Mouse (Mus musculus) small intestine, adult 2 months (tissue): ENCODE data around the gene Ets1. TPM values are rescaled to one million over a fixed set of nuclear protein-coding genes. Genes with fewer than 3 reads are reported as not detected.

Experiments
- H3K27ac ChIP-seq: fragments of 200-500 bp; 2 replicates; pipeline ENCODE4 v1.5.1; 2012; ENCODE audit warnings: low read depth, low read length, control low read depth, inconsistent platforms; ENCODE audit not compliant: insufficient read depth
- H3K27me3 ChIP-seq: fragments of 200-500 bp; 2 replicates; pipeline ENCODE4 v1.6.1; 2012; ENCODE audit warnings: mild to moderate bottlenecking, moderate library complexity, low read length, inconsistent platforms; ENCODE audit not compliant: control insufficient read depth, insufficient read depth
- H3K36me3 ChIP-seq: fragments of 200-500 bp; 2 replicates; pipeline ENCODE4 v1.6.1; 2012; ENCODE audit warnings: mild to moderate bottlenecking, low read length, control low read depth, inconsistent platforms; ENCODE audit not compliant: control insufficient read depth, insufficient read depth
- H3K4me1 ChIP-seq: fragments of 200-500 bp; 2 replicates; pipeline ENCODE4 v1.6.1; 2012; ENCODE audit warnings: low read length, inconsistent platforms, mixed read lengths; ENCODE audit not compliant: control insufficient read depth, insufficient read depth, insufficient read length
- H3K4me3 ChIP-seq: fragments of 200-500 bp; 2 replicates; pipeline ENCODE4 v1.5.1; 2012; ENCODE audit warnings: low read depth, mild to moderate bottlenecking, control low read depth, inconsistent platforms, low read length, moderate library complexity
- CTCF ChIP-seq: fragments of 200-500 bp; IDR thresholded peaks from 2 replicates; pipeline ENCODE4 v1.5.1; 2012; ENCODE audit warnings: low read depth, mild to moderate bottlenecking, control low read depth, inconsistent platforms, low read length, moderate library complexity, mixed read lengths; ENCODE audit not compliant: insufficient replicate concordance, insufficient read length; ENCODE audit errors: extremely low read depth
- POLR2A ChIP-seq: fragments of 200-500 bp; IDR thresholded peaks from 2 replicates; pipeline ENCODE4 v1.6.1; 2012; ENCODE audit warnings: low read depth, mild to moderate bottlenecking, control low read depth, inconsistent platforms, low read length, moderate library complexity
- WGBS: fragments of 180-500 bp; shearing (Covaris S2); methylation state at CpG from one replicate; pipeline ENCODE4 v1.1.7; 2018; 5-methylcytosine and 5-hydroxymethylcytosine counted together
- polyA plus RNA-seq: library from polyadenylated mRNA; depleted of rRNA; stranded (reverse); fragments of >200 nt; gene quantifications from 2 replicates; pipeline ENCODE4 v1.2.3, GENCODE M21; 2012

The Ets1 gene
- polyA plus RNA-seq, 1 experiment: 10.2 TPM

DNA sequence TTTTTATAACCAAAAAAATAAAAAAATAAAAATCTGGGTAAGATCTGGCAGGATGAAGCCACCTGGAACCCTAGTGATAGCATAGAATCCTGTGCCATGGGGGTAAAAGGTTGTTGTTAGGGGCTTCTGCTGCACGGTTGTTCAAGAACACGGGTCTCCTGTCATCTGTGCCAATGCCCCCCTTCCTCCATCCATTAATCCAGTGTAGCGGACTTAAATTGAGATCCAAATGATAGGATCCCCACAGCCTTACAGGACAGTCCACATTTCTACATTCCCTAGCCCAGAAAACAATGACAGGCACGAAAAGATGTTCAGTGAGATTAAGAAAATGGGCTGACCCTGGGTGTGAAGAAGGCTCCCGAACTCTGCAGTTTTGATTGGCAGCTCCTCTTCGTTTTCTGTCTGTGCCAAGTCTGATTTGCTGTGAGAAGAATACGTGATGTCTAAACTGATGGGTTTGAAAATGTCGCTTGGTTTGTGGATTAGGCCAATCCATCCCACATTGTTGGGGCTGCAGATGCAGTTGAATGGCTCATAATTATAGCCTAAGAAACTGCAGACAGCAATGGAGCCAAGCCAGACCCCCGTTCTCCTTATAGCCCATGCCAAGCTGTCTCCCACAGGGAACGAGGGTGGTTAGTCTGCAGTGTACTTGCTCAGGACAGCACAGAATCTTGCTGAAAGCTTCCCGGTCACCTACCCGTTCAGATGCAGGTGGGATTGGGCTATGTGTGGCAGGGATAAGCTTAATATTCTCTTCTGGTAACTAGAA lies 55.3 kb downstream of the Ets1 start:
- Histone ChIP-seq H3K4me1 (peaks cover 2% of the 10 kb centered on the region; the same call in 1 of the 2 replicates), H3K4me3 (no peak overlapping the region), H3K27me3 (no peaks in the 10 kb centered on the region), H3K27ac (no peak overlapping the region), H3K36me3 (no peaks in the 10 kb centered on the region)
- TF ChIP-seq POLR2A: no peak
- no peak for TF ChIP-seq CTCF
- WGBS: 76% methylated on average over 12 of the region's 12 CpGs

DNA sequence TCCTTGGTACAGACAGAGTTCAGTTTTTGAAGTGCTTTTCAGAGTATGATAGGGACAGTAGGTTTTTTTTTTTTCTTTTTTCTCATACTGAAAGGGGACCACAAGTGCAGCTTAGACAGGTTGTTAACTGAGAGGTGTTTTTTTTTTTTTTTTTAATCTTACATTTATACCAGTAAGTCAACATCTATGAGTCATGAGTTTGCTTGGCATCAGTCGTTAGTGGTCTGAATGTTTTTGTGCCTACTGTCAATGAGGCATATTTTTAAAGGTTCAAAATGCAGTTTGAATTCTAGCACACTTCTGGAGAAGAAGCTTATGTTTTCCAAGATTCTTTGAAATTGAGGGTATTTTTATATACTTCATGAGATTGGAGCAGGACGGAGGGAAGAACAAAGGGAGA lies 56.9 kb downstream of the Ets1 start:
- peaks cover 2% of the 10 kb centered on the region; the same call in 1 of the 2 replicates for H3K4me1 ChIP-seq
- H3K27me3 ChIP-seq: no peaks in the 10 kb centered on the region
- no peaks in the 10 kb centered on the region for H3K36me3 ChIP-seq
- H3K27ac ChIP-seq: no peak overlapping the region
- TF ChIP-seq POLR2A: no peak
- TF ChIP-seq CTCF: no peak
- no peak overlapping the region for H3K4me3 ChIP-seq
- WGBS: 44% methylated on average over 2 of the region's 2 CpGs

DNA sequence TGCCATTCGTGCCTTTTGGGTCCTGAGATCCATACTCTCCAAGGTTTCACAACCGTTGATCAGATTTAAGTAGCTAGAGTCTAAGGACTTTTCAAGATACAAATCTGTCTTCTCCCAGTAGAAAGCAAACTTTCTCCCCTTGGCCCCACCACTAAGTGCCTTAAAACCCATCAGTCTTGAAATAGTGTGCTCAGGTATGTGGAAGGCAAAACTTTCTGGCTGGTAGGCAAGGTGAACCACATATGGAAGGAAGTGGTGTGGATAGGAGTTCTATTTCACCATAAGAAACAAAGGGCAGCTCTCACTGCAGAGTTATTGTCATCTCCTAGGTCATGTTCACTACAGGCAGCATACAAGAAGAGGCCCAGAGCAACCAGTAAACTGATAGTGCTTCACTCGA lies 57.4 kb downstream of the Ets1 start:
- H3K4me1 ChIP-seq: peaks cover 2% of the 10 kb centered on the region; the same call in 1 of the 2 replicates
- H3K27ac ChIP-seq: no peak overlapping the region
- no peak overlapping the region for H3K4me3 ChIP-seq
- no peaks in the 10 kb centered on the region for H3K27me3 ChIP-seq
- no peaks in the 10 kb centered on the region for H3K36me3 ChIP-seq
- WGBS: 62% methylated on average over 3 of the region's 3 CpGs
- TF ChIP-seq CTCF: no peak
- no peak for TF ChIP-seq POLR2A

DNA sequence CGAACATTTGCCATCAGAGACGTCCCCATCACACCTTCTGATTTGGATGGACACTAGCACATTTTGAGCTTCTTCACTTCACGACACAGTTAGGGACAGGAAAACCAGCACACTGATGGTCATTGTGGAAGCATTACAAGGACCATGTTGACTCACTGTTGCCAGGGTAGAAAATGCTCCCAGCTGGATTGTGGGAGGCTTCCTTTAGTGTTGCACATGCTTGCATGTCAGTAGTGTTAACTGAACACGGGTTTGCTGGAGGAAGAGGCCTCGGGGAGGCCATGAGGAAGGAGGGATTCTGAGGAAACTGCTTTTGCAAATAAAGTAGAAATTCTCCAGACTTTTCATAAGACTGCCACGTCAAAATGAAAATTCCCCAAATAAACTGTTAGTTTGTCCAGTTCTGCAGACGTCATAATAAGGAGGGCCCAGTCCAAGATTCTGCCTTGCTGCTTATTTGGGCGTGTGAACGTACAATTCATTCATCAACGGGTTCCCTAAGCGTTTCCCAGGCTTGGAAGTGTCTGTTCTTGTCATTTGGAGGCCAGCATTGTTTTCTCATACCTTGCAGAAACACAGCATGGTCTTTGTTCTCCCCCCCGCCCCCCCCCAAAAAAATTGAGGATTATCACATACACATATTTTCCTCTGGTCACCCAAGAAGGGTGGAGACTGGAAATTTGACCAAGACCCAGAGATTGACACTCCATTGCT lies 58.2 kb downstream of the Ets1 start:
- whole genome bisulfite sequencing: 66% methylated on average over 12 of the region's 12 CpGs
- H3K27ac ChIP-seq: no peak overlapping the region
- no peak for TF ChIP-seq POLR2A
- no peaks in the 10 kb centered on the region for H3K27me3 ChIP-seq
- H3K36me3 ChIP-seq: no peaks in the 10 kb centered on the region
- no peak overlapping the region for H3K4me3 ChIP-seq
- peaks cover 2% of the 10 kb centered on the region; the same call in 1 of the 2 replicates for H3K4me1 ChIP-seq

DNA sequence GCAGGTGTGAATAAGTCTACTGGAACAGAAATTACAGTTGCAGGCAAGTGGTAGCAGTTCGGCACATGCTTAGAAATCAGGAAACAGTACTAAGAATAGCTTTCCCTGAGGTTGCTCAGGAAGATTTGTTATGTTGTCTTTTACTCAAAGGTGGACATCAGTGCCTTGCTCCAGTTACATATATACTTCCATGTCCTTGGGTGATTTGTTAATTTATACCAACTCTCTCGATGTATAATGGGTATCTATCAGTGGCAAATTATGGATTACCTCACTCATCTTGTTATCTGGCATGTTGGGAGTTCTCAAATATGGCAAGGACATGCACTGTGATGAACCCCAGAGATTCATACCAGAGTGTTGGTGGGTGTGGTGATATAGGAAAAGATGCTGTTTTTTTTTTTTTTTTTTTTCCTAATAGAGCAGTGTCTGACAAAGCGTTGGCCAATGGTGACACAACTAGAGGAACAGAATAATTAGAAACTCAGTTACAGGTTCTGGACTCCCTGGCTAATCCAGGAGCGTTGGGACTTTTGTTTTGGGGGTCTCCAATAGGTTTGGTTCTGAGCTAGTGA lies 59.0 kb downstream of the Ets1 start:
- no peaks in the 10 kb centered on the region for H3K36me3 ChIP-seq
- no peaks in the 10 kb centered on the region for H3K27me3 ChIP-seq
- no peak for TF ChIP-seq CTCF
- TF ChIP-seq POLR2A: no peak
- peak overlapping the region; percentile 94 for H3K4me3 ChIP-seq
- WGBS: 45% methylated on average over 4 of the region's 4 CpGs
- H3K4me1 ChIP-seq: peaks cover 2% of the 10 kb centered on the region; the same call in 1 of the 2 replicates
- H3K27ac ChIP-seq: no peak overlapping the region

DNA sequence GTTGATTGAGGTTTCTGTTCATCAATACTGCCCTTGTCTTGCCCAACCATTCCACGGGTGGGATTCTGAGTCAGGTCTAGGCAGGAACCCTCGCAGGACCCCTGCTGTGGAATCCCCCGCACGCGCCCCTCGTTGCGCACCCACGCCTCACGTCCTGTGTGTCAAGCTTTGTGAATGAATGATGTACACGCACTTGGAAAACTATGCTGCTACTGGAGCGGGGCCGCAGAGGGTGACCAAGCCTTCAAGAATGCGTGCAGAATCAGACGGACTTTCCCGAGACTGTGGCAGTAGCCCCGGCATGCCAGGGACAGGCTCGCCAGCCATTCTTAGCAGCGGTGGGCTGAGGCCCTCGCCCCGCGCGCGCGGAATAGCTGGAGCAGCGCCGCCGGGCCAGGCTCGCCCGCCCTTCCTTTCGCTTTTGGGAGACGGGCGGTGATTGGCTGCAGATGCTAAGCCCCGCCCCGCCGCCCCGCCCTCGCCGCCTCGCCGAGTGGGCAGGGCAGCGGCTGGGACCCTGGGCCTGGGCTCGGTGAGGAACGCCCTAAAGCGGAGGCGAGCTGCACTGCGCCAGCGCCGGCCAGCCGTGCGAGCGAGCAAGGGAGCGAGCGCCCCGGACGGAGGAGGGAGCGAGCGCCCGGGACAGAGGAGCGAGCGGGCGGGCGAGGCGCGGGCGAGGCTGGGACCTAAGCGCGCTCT lies 59.6 kb downstream of the Ets1 start:
- peak overlapping the region; percentile 81 for H3K27ac ChIP-seq
- under 1% methylated on average over 66 of the region's 67 CpGs for WGBS
- no peaks in the 10 kb centered on the region for H3K36me3 ChIP-seq
- H3K27me3 ChIP-seq: no peaks in the 10 kb centered on the region
- H3K4me1 ChIP-seq: peaks cover 2% of the 10 kb centered on the region; the same call in 1 of the 2 replicates
- peak overlapping the region; percentile 94 for H3K4me3 ChIP-seq
- peak; percentile 86 for TF ChIP-seq POLR2A
- TF ChIP-seq CTCF: no peak
